Mouse (Mus musculus): ENCODE data around the gene Rtl1.

GRCm38 (mm10) chr12:109600230-109600629 lies at the start of gene Rtl1:
- TF ChIP-seq GATA1 (IDR thresholded peaks at IDR 0.05; ENCODE audit: low read length) (no peak), TAL1 (IDR thresholded peaks at IDR 0.05; ENCODE audit: low read length) (no peak)
